Mouse (Mus musculus) lung, postnatal 0 days (tissue): ENCODE data around the gene Cox14. TPM values are rescaled to one million over a fixed set of nuclear protein-coding genes. Genes with fewer than 3 reads are reported as not detected.
A peak's percentile ranks its signal among the peaks of the same experiment; 100 is the strongest.

Source experiments
- ATAC-seq: fragments of 200-750 bp; cut with Nextera tagmentation; 2 replicates; pipeline ENCODE4 v1.8.0; 2017; ENCODE audit warnings: moderate library complexity
- DNase-seq: peaks from one replicate; pipeline ENCODE4 v3.0.0-alpha.2; 2016; ENCODE audit warnings: low spot score
- H3K27ac ChIP-seq: fragments of 300-500 bp; sonication (generic); 2 replicates; pipeline ENCODE4 v1.5.1; 2014; ENCODE audit warnings: antibody characterized with exemption, mild to moderate bottlenecking, low read length, mixed read lengths
- H3K27me3 ChIP-seq: fragments of 300-500 bp; sonication (generic); replicated peaks from 2 replicates; pipeline ENCODE4 v1.6.1; 2014; ENCODE audit warnings: low read length, mixed read lengths; ENCODE audit not compliant: insufficient read depth
- H3K36me3 ChIP-seq: fragments of 300-500 bp; sonication (generic); 2 replicates; pipeline ENCODE4 v1.6.1; 2014; ENCODE audit warnings: low read length, mixed read lengths; ENCODE audit not compliant: insufficient read depth
- H3K4me1 ChIP-seq: fragments of 300-500 bp; sonication (generic); 2 replicates; pipeline ENCODE4 v1.6.1; 2014; ENCODE audit warnings: antibody characterized with exemption, low read depth, low read length, mixed read lengths; ENCODE audit not compliant: insufficient read depth
- H3K4me2 ChIP-seq: fragments of 300-500 bp; sonication (generic); replicated peaks from 2 replicates; pipeline ENCODE4 v1.6.1; 2014; ENCODE audit warnings: low read depth, mild to moderate bottlenecking, low read length, moderate library complexity, mixed read lengths
- H3K4me3 ChIP-seq: fragments of 300-500 bp; sonication (generic); 2 replicates; pipeline ENCODE4 v1.5.1; 2014; ENCODE audit warnings: low read depth, low read length
- H3K9ac ChIP-seq: fragments of 300-500 bp; sonication (generic); replicated peaks from 2 replicates; pipeline ENCODE4 v1.6.1; 2014; ENCODE audit warnings: low read depth, mild to moderate bottlenecking
- H3K9me3 ChIP-seq: fragments of 300-500 bp; sonication (generic); 2 replicates; pipeline ENCODE4 v1.6.1; 2016; ENCODE audit warnings: low read length, mixed read lengths
- CTCF ChIP-seq: IDR thresholded peaks from 2 replicates; pipeline ENCODE4 v1.5.1; 2016; ENCODE audit warnings: antibody characterized with exemption, mild to moderate bottlenecking
- EP300 ChIP-seq: IDR thresholded peaks from 2 replicates; pipeline ENCODE4 v1.6.1; 2016; ENCODE audit warnings: antibody characterized with exemption, mild to moderate bottlenecking, control low read depth
- WGBS: fragments of 180-500 bp; shearing (Covaris S2); extraction: QIAGEN DNeasy Blood & Tissue Kit; methylation state at CpG from one replicate; pipeline ENCODE4 v1.1.7; 2014; 5-methylcytosine and 5-hydroxymethylcytosine counted together
- polyA plus RNA-seq: library from polyadenylated mRNA; unstranded; fragments of >200 nt; fragmentation: Nextera tagmentation; extraction: Ambion mirVana; gene quantifications from 2 replicates; pipeline ENCODE4 v1.2.1, GENCODE M21; 2015

Cox14 gene
- polyA plus RNA-seq, 1 experiment from 2014 or later, result 197 TPM

DNA sequence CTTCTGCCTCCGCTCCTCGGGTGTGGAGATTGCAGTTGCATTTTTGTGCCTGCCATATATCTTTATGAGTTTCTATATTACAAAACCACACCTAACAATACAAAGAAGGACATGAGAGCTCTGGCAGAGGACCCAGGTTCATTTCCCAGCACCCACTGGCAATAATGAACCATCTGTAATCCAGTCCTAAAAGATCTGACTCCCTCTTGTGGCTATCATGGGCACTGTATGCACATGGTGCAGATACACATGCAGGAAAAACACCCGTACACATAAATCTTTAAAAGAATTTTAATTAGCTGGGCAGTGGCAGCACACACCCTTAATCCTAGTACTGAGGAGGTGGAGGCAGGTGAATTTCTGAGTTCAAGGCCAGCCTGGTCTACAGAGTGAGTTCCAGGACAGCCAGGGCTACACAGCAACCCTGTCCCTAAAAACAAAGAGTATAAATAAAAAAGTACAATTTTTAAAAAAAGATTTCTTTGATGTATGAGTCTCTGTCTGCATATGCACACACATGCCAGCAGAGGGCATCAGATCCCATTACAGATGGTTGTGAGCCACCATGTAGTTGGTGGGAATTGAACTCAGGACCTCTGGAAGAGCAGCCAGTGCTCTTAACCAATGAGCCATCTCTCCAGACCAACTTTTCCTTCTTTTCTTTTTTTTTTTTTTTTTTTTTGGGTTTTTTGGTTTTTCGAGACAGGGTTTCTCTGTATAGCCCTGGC, 3.8 kb downstream of the Cox14 start:
- Histone ChIP-seq H3K27ac (no peak overlapping the region), H3K27me3 (no peaks in the 10 kb centered on the region), H3K4me2 (no peak overlapping the region), H3K4me3 (no peak overlapping the region), H3K4me1 (0 out of 2 replicates have a peak, but pooled peaks cover 3% of the 10 kb centered on the region), H3K9me3 (no peaks in the 10 kb centered on the region), H3K36me3 (no peaks in the 10 kb centered on the region), H3K9ac (no peak overlapping the region)
- DNase-seq (no peak), ATAC-seq (no peak)
- TF ChIP-seq EP300 (no peak), CTCF (peak; percentile 45)
- WGBS, result 96% methylated on average over 3 of the region's 4 CpGs

DNA sequence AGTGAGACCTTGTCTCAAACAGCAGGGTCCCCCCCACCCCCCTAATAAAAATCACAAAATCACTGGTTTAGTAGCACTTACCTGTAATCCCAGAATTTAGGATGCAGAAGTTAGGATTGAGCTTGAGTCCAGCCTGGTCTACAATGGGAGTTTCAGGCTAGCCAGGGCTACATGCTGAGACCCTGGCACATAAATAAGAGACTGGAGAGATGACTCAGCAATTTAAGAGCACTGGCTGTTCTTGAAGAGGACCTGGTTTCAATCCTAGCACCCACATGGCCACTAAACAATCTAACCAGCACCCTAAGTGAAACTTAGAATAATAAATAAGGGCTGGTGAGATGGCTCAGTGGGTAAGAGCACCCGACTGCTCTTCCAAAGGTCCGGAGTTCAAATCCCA, 5.7 kb downstream of the Cox14 start:
- DNase-seq, result no peak
- no peaks in the 10 kb centered on the region for H3K27me3 ChIP-seq
- no peaks in the 10 kb centered on the region for H3K4me1 ChIP-seq
- TF ChIP-seq CTCF (no peak), EP300 (no peak)
- no peak for ATAC-seq
- H3K36me3 ChIP-seq, result peaks cover 9% of the 10 kb centered on the region; the same call in 1 of the 2 replicates
- H3K9me3 ChIP-seq, result no peaks in the 10 kb centered on the region
- H3K4me2 ChIP-seq, result no peak overlapping the region
- H3K27ac ChIP-seq, result no peak overlapping the region
- no peak overlapping the region for H3K9ac ChIP-seq
- H3K4me3 ChIP-seq, result no peak overlapping the region
- 97% methylated on average over 2 of the region's 2 CpGs for WGBS

GRCm38 (mm10) chr15:99731678-99732077, 6.3 kb downstream of the Cox14 start:
- no peak overlapping the region for H3K4me3 ChIP-seq
- no peak for TF ChIP-seq EP300
- no peak for TF ChIP-seq CTCF
- ATAC-seq (no peak), DNase-seq (no peak)
- H3K9ac ChIP-seq, result no peak overlapping the region
- H3K27ac ChIP-seq, result no peak overlapping the region
- peaks cover 9% of the 10 kb centered on the region; the same call in 1 of the 2 replicates for H3K36me3 ChIP-seq
- H3K4me2 ChIP-seq, result no peak overlapping the region
- H3K9me3 ChIP-seq, result no peaks in the 10 kb centered on the region
- WGBS, result 92% methylated on average over 3 of the region's 3 CpGs
- H3K4me1 ChIP-seq, result no peaks in the 10 kb centered on the region
- H3K27me3 ChIP-seq, result no peaks in the 10 kb centered on the region

DNA sequence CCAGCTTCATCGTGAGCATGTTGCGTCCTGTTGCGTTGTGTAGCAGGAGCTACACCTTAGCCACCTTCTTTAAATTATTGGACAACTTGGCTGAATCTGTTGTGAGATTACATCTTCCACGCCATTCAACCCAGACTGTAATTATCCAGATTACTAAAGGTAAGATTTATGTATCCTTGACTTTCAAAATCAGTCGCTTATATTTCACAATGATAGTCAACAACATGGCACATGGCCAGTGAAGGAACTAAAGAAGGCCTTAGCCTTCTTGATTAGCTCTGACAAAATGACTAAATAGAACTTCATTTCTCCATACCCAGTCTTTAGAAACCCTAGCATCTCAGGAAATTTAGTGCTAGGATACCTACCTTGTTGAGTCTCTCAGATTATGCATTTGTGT, 7.8 kb downstream of the Cox14 start:
- H3K9me3 ChIP-seq, result no peaks in the 10 kb centered on the region
- peak; percentile 36 for DNase-seq
- no peak overlapping the region for H3K4me2 ChIP-seq
- no peak overlapping the region for H3K9ac ChIP-seq
- no peaks in the 10 kb centered on the region for H3K27me3 ChIP-seq
- no peak overlapping the region for H3K4me3 ChIP-seq
- no peak overlapping the region for H3K27ac ChIP-seq
- H3K36me3 ChIP-seq, result peaks cover 9% of the 10 kb centered on the region; the same call in 1 of the 2 replicates
- no peak for ATAC-seq
- TF ChIP-seq EP300 (no peak), CTCF (no peak)
- H3K4me1 ChIP-seq, result no peaks in the 10 kb centered on the region
- WGBS, result 90% methylated on average over 5 of the region's 5 CpGs

GRCm38 (mm10) chr15:99735631-99736030, 10.2 kb downstream of the Cox14 start:
- no peaks in the 10 kb centered on the region for H3K27me3 ChIP-seq
- no peaks in the 10 kb centered on the region for H3K9me3 ChIP-seq
- H3K4me3 ChIP-seq, result no peak overlapping the region
- H3K27ac ChIP-seq, result no peak overlapping the region
- no peak overlapping the region for H3K4me2 ChIP-seq
- TF ChIP-seq CTCF, result no peak
- no peak for TF ChIP-seq EP300
- H3K36me3 ChIP-seq, result peaks cover 21% of the 10 kb centered on the region; the same call in 1 of the 2 replicates
- H3K9ac ChIP-seq, result no peak overlapping the region
- ATAC-seq (no peak), DNase-seq (no peak)
- 91% methylated on average over 2 of the region's 2 CpGs for WGBS
- H3K4me1 ChIP-seq, result no peaks in the 10 kb centered on the region

GRCm38 (mm10) chr15:99736675-99737074, 11.3 kb downstream of the Cox14 start:
- Histone ChIP-seq H3K9ac (no peak overlapping the region), H3K4me1 (no peaks in the 10 kb centered on the region), H3K4me2 (no peak overlapping the region), H3K27ac (no peak overlapping the region), H3K27me3 (no peaks in the 10 kb centered on the region), H3K9me3 (no peaks in the 10 kb centered on the region), H3K36me3 (peaks cover 21% of the 10 kb centered on the region; the same call in 1 of the 2 replicates), H3K4me3 (no peak overlapping the region)
- DNase-seq (no peak), ATAC-seq (no peak)
- TF ChIP-seq EP300, result no peak
- TF ChIP-seq CTCF, result no peak
- 87% methylated on average over 11 of the region's 11 CpGs for WGBS
